Mouse (Mus musculus): ENCODE measurements around the gene Cxcl14. TPM values are rescaled to one million over a fixed set of nuclear protein-coding genes. Genes with fewer than 3 reads are reported as not detected.

Cxcl14 gene
- total RNA-seq, 2 experiments from 2014 or later, result 135 to 143 TPM

- intact Hi-C loops (cut with DNase I), result no loop called here
- Histone ChIP-seq H3K27ac (no peak overlapping the region), H3K4me3 (no peak overlapping the region)
- no peak for DNase-seq (ENCODE audit: extremely low spot score in 1 of 2, low spot score in 2 of 2)
- TF ChIP-seq CTCF (IDR thresholded peaks at IDR 0.05), result no peak
Observed at GRCm38 (mm10) chr13:56287091-56287490, 9.3 kb downstream of the Cxcl14 start.

GRCm38 (mm10) chr13:56283321-56283720 is 13.0 kb downstream of the Cxcl14 start:
- TF ChIP-seq CTCF (IDR thresholded peaks at IDR 0.05), result no peak
- Histone ChIP-seq H3K27ac (no peak overlapping the region), H3K4me3 (no peak overlapping the region)
- intact Hi-C loops (cut with DNase I), result no loop called here
- DNase-seq (ENCODE audit: extremely low spot score in 1 of 2, low spot score in 2 of 2), result no peak

- peak; percentile 50 for TF ChIP-seq CTCF (IDR thresholded peaks at IDR 0.05)
- Histone ChIP-seq H3K27ac (no peak overlapping the region), H3K4me3 (no peak overlapping the region)
- intact Hi-C loops (cut with DNase I), result no loop called here
- DNase-seq (ENCODE audit: extremely low spot score in 1 of 2, low spot score in 2 of 2), result no peak
Observed at GRCm38 (mm10) chr13:56280356-56280755, 16.0 kb downstream of the Cxcl14 start.

- intact Hi-C loops (cut with DNase I), result loop anchor here (1.0 kb wide), 2 partner anchors 143 to 150 kb away; no protein-coding TSS in a partner anchor
- peak; percentile 82 to 92 for DNase-seq (ENCODE audit: extremely low spot score in 1 of 2, low spot score in 2 of 2)
- peak; percentile 96 for TF ChIP-seq CTCF (IDR thresholded peaks at IDR 0.05)
- H3K27ac ChIP-seq, result no peak overlapping the region
- H3K4me3 ChIP-seq, result no peak overlapping the region
Observed at GRCm38 (mm10) chr13:56279439-56279838, 16.9 kb downstream of the Cxcl14 start.

- no peak for DNase-seq (ENCODE audit: extremely low spot score in 1 of 2, low spot score in 2 of 2)
- no peak overlapping the region for H3K4me3 ChIP-seq
- intact Hi-C loops (cut with DNase I), result no loop called here
- TF ChIP-seq CTCF (IDR thresholded peaks at IDR 0.05), result no peak
- H3K27ac ChIP-seq, result no peak overlapping the region
Observed at GRCm38 (mm10) chr13:56275171-56275570, 21.2 kb downstream of the Cxcl14 start.

- intact Hi-C loops (cut with DNase I), result no loop called here
- TF ChIP-seq CTCF (IDR thresholded peaks at IDR 0.05), result no peak
- Histone ChIP-seq H3K4me3 (no peak overlapping the region), H3K27ac (0 out of 2 replicates have a peak overlapping the region, but pooled peaks have one; percentile 44)
- DNase-seq (ENCODE audit: extremely low spot score in 1 of 2, low spot score in 2 of 2), result peak in 1 of 2 experiments; percentile 26
Observed at GRCm38 (mm10) chr13:56270124-56270523, 26.2 kb downstream of the Cxcl14 start.

- intact Hi-C loops (cut with DNase I), result no loop called here
- no peak for DNase-seq (ENCODE audit: extremely low spot score in 1 of 2, low spot score in 2 of 2)
- Histone ChIP-seq H3K4me3 (no peak overlapping the region), H3K27ac (no peak overlapping the region)
- TF ChIP-seq CTCF (IDR thresholded peaks at IDR 0.05), result peak; percentile 24
Observed at GRCm38 (mm10) chr13:56267396-56267795, 29.0 kb downstream of the Cxcl14 start.

GRCm38 (mm10) chr13:56266435-56266834 is 29.9 kb downstream of the Cxcl14 start:
- Histone ChIP-seq H3K27ac (no peak overlapping the region), H3K4me3 (no peak overlapping the region)
- intact Hi-C loops (cut with DNase I), result loop anchor here (1.0 kb wide), 1 partner anchor 69 kb away; no protein-coding TSS in a partner anchor
- peak; percentile 63 for TF ChIP-seq CTCF (IDR thresholded peaks at IDR 0.05)
- peak in 1 of 2 experiments; percentile 27 for DNase-seq (ENCODE audit: extremely low spot score in 1 of 2, low spot score in 2 of 2)

- intact Hi-C loops (cut with DNase I), result loop anchor here (1.0 kb wide), 1 partner anchor 68 kb away; no protein-coding TSS in a partner anchor
- TF ChIP-seq CTCF (IDR thresholded peaks at IDR 0.05), result no peak
Observed at GRCm38 (mm10) chr13:56265661-56266060, 30.7 kb downstream of the Cxcl14 start.

GRCm38 (mm10) chr13:56262269-56262668 is 34.1 kb downstream of the Cxcl14 start:
- no peak for TF ChIP-seq CTCF (IDR thresholded peaks at IDR 0.05)
- intact Hi-C loops (cut with DNase I), result no loop called here
- Histone ChIP-seq H3K27ac (no peak overlapping the region), H3K4me3 (no peak overlapping the region)
- no peak for DNase-seq (ENCODE audit: extremely low spot score in 1 of 2, low spot score in 2 of 2)

More at GRCm38 (mm10) chr13:56265661-56266060, 30.7 kb downstream of the Cxcl14 start:
- no peak overlapping the region for H3K4me3 ChIP-seq
- no peak overlapping the region for H3K27ac ChIP-seq
- DNase-seq (ENCODE audit: extremely low spot score in 1 of 2, low spot score in 2 of 2), result peak in 1 of 2 experiments; percentile 16

- intact Hi-C loops (cut with DNase I), result no loop called here
- no peak for DNase-seq (ENCODE audit: extremely low spot score in 1 of 2, low spot score in 2 of 2)
- Histone ChIP-seq H3K27ac (no peak overlapping the region), H3K4me3 (no peak overlapping the region)
- no peak for TF ChIP-seq CTCF (IDR thresholded peaks at IDR 0.05)
Observed at GRCm38 (mm10) chr13:56260344-56260780, 36.0 kb downstream of the Cxcl14 start.

- intact Hi-C loops (cut with DNase I), result loop anchor here (2.0 to 5.0 kb wide), 2 partner anchors 37 to 433 kb away; no protein-coding TSS in a partner anchor
- Histone ChIP-seq H3K27ac (no peak overlapping the region), H3K4me3 (no peak overlapping the region)
- DNase-seq (ENCODE audit: extremely low spot score in 1 of 2, low spot score in 2 of 2), result no peak
- TF ChIP-seq CTCF (IDR thresholded peaks at IDR 0.05), result no peak
Observed at GRCm38 (mm10) chr13:56259926-56260250, 36.5 kb downstream of the Cxcl14 start.

Measured in left cerebral cortex, adult 2 months (tissue).